Mouse (Mus musculus): ENCODE results near the gene Khnyn.

DNA sequence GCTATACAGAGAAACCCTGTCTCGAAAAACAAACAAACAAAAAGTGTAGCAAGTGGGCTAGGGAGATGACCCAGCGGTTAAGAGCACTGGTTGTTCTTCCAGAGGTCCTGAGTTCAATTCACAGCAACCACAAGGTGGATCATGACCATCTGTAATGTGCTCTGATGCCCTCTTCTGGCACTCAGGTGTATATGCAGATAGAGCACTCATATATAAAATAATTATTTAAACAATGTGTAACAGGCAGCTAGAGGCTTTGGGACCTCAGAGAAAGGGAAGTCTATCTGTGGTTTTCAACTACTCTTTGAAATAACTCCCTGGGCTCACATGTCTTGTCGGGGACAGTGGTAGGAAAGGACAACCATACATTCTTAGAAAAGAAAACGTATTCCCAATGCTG is 46.0 kb upstream of the Khnyn start:
- no peak for TF ChIP-seq CTCF (IDR thresholded peaks at IDR 0.05; ENCODE audit: low read depth, low read length)
- no peak for TF ChIP-seq POLR2A (IDR thresholded peaks at IDR 0.05; ENCODE audit: extremely low read depth, insufficient read depth, low read length)

Data from liver, adult 2 months (tissue).